Mouse (Mus musculus) G1E (cell line): ENCODE results near the gene Tmem14c. TPM values are rescaled to one million over a fixed set of nuclear protein-coding genes. Genes with fewer than 3 reads are reported as not detected.

Experiments
- ATAC-seq: 2 replicates; pipeline ENCODE4 v1.8.0; 2016; ENCODE audit warnings: mild to moderate bottlenecking; ENCODE audit not compliant: insufficient number of reproducible peaks, poor library complexity, low FRiP score, severe bottlenecking; ENCODE audit errors: extremely low read depth
- DNase-seq: peaks from one replicate; pipeline ENCODE4 v3.0.0; 2012; ENCODE audit warnings: low spot score
- H3K27me3 ChIP-seq: 2 replicates; pipeline ENCODE4 v1.6.1; 2012; ENCODE audit warnings: mild to moderate bottlenecking, low read length, inconsistent platforms; ENCODE audit not compliant: insufficient read depth
- H3K36me3 ChIP-seq: replicated peaks from 2 replicates; pipeline ENCODE3; 2012; ENCODE audit warnings: mild to moderate bottlenecking, inconsistent platforms
- H3K4me1 ChIP-seq: 2 replicates; pipeline ENCODE4 v1.6.1; 2012; ENCODE audit warnings: low read depth, low read length, inconsistent platforms, mixed read lengths; ENCODE audit not compliant: insufficient read depth
- H3K4me3 ChIP-seq: 2 replicates; pipeline ENCODE4 v1.5.1; 2012; ENCODE audit warnings: low read depth, mild to moderate bottlenecking, inconsistent platforms, low read length, moderate library complexity, mixed read lengths
- H3K9me3 ChIP-seq: replicated peaks from 2 replicates; pipeline ENCODE4 v1.6.1; 2012; ENCODE audit warnings: inconsistent platforms
- CTCF ChIP-seq: IDR thresholded peaks from 2 replicates; pipeline ENCODE4 v1.5.1; 2012; ENCODE audit warnings: low read depth, low read length, inconsistent platforms, mixed read lengths
- GATA1 ChIP-seq: IDR thresholded peaks from 2 replicates; pipeline ENCODE4 v1.6.1; 2012; ENCODE audit warnings: borderline replicate concordance, low read length, inconsistent platforms, mixed read lengths
- GATA2 ChIP-seq: IDR thresholded peaks from 2 replicates; pipeline ENCODE4 v1.6.1; 2012; ENCODE audit warnings: low read depth, low read length, inconsistent platforms, borderline replicate concordance
- POLR2AphosphoS5 ChIP-seq: IDR thresholded peaks from 2 replicates; pipeline ENCODE4 v1.6.1; 2012; ENCODE audit warnings: low read depth, low read length, inconsistent platforms; ENCODE audit not compliant: insufficient replicate concordance
- TAL1 ChIP-seq: conservative IDR thresholded peaks from 2 replicates; pipeline ENCODE4 v1.6.1; 2012; ENCODE audit warnings: low read depth, low read length, inconsistent platforms, mixed read lengths
- polyA plus RNA-seq: library from polyadenylated mRNA; stranded (reverse); fragments of >175 nt; gene quantifications from 2 replicates; pipeline ENCODE4 v1.2.3, GENCODE M21; 2012
- total RNA-seq, 2 experiments: library from RNA; stranded (forward) in 1 of 2; stranded (reverse) in 1 of 2; fragments of 200-1000 nt in 1 of 2; fragments of >200 nt in 1 of 2; fragmentation: Nextera tagmentation in 1 of 2; gene quantifications; 2 replicates each; pipeline ENCODE4 v1.2.3; 2014 to 2017

Gene Tmem14c
- total and polyA plus RNA-seq, 3 experiments = 37.2 to 152 (median 113) TPM

DNA sequence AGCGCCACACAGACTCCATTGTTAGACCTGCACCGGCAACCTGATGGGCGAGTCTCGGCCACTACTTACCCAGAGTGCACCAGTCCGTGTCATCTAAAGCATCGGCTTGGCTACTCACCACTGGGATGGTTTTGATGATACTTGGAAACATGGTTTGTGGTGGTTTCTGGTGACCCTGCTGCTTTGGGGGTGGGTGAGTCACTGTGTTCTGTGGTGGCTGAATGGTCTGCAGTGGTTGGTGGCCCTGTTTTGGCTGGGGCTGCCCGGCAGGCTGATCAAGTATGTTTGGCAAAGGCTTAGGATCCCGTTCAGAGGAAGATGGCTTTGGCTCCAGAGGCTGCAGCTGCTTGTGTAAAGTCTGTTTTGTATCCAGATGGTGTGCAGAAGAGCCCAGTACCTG, 29.8 kb downstream of the Tmem14c start:
- no peaks in the 10 kb centered on the region for H3K4me1 ChIP-seq
- H3K9me3 ChIP-seq = no peaks in the 10 kb centered on the region
- DNase-seq (no peak), ATAC-seq (no peak)
- H3K4me3 ChIP-seq = no peak overlapping the region
- H3K36me3 ChIP-seq = no peaks in the 10 kb centered on the region
- H3K27me3 ChIP-seq = peaks cover 39% of the 10 kb centered on the region
- TF ChIP-seq TAL1 (no peak), GATA1 (no peak), CTCF (no peak), GATA2 (no peak), POLR2AphosphoS5 (no peak)

DNA sequence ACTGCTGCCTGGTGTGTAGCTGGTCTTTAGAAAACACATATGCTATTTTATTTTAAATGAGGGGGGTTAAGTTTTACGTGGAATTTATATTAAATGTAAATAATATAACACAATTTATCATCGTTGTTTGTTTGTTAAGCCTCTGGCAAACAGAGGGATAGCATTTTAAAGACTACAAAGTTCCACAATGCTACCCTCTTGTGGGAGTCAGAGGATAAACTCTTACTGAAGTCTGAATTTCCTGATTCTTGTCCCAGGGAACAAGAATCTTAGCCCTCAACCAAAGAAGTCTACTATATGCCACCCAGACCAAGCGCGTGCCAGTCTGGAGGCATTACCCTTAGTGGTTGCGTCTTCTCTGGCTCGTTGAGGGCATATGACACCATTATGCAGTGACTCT, 31.2 kb downstream of the Tmem14c start:
- ATAC-seq (no peak), DNase-seq (no peak)
- Histone ChIP-seq H3K27me3 (peaks cover 34% of the 10 kb centered on the region), H3K4me1 (no peaks in the 10 kb centered on the region), H3K36me3 (no peaks in the 10 kb centered on the region), H3K4me3 (no peak overlapping the region), H3K9me3 (no peaks in the 10 kb centered on the region)
- TF ChIP-seq GATA1 = no peak
- no peak for TF ChIP-seq TAL1
- TF ChIP-seq GATA2 = no peak
- no peak for TF ChIP-seq CTCF
- TF ChIP-seq POLR2AphosphoS5 = no peak

DNA sequence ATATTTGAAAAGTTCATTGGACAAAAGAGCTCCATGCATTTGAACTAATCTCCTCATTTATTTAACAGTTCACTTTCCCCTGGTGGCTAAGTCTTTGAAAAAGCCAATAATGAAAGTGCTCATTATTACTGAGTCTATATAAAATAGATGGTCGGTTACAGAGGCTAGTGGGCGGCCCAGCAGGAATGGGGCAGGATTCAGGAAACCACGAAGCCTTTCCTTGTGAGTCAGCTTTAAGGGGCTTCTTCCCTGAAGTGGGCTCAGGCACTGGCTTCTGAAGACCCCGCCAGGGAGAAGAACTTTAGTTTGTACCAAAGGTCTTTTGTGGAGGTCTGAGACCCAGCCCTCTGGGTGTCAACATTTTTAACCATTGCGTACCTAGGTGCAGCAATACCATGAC, 35.9 kb downstream of the Tmem14c start:
- ATAC-seq (no peak), DNase-seq (no peak)
- H3K4me1 ChIP-seq = no peaks in the 10 kb centered on the region; the same call in 1 of the 2 replicates
- H3K27me3 ChIP-seq = peaks cover 30% of the 10 kb centered on the region
- H3K9me3 ChIP-seq = no peaks in the 10 kb centered on the region
- no peaks in the 10 kb centered on the region for H3K36me3 ChIP-seq
- H3K4me3 ChIP-seq = no peak overlapping the region
- TF ChIP-seq GATA1 = no peak
- no peak for TF ChIP-seq CTCF
- TF ChIP-seq TAL1 = no peak
- TF ChIP-seq GATA2 = no peak
- TF ChIP-seq POLR2AphosphoS5 = no peak

DNA sequence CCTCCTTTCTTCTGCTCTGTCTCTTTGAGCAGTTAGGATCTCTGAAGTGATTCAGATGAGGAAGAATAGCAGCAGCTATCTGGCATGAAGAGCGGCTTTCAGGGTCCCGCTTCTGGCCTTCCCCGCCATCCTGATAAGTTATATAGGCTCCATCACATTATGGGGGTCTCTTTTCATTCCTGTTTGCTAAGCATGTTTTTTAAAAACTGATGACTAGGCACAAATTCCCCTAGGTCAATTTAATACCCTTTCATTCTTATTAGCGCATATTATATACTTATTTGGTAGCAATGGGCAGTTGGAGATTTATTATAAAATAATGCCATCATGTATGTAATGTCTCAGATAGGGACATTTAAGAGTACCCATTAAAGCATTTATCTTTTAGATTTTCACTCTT, 51.5 kb downstream of the Tmem14c start:
- DNase-seq (no peak), ATAC-seq (no peak)
- H3K36me3 ChIP-seq = no peaks in the 10 kb centered on the region
- no peaks in the 10 kb centered on the region for H3K9me3 ChIP-seq
- TF ChIP-seq GATA2 = no peak
- no peak for TF ChIP-seq TAL1
- TF ChIP-seq POLR2AphosphoS5 = no peak
- no peak for TF ChIP-seq CTCF
- TF ChIP-seq GATA1 = no peak
- H3K4me1 ChIP-seq = no peaks in the 10 kb centered on the region
- no peak overlapping the region for H3K4me3 ChIP-seq
- H3K27me3 ChIP-seq = no peaks in the 10 kb centered on the region

DNA sequence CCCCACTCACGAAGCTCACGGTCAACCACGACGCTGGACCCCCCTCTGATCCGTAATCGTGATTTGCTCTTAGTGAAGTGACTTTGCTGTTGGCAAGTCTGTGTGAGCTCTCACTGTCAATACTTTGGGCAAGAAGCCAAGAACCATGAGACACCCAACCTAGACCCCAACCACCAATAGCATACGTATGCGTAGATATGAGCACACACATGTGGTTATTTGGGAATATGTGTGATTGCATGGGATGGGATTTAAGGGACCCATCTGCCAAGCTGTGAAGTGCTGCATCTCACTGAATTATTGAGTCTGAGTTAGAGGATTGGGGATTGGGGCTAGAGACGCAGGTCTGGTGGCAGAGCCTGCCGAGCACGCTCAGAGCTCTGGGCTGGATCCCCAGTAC, 55.5 kb downstream of the Tmem14c start:
- Histone ChIP-seq H3K4me3 (no peak overlapping the region), H3K4me1 (no peaks in the 10 kb centered on the region), H3K36me3 (no peaks in the 10 kb centered on the region), H3K9me3 (no peaks in the 10 kb centered on the region), H3K27me3 (peaks cover 12% of the 10 kb centered on the region; the same call in 1 of the 2 replicates)
- no peak for ATAC-seq
- DNase-seq = no peak
- no peak for TF ChIP-seq TAL1
- TF ChIP-seq CTCF = no peak
- no peak for TF ChIP-seq GATA2
- TF ChIP-seq GATA1 = no peak
- TF ChIP-seq POLR2AphosphoS5 = no peak

Other genes starting within 250 kb of the Tmem14c start
- not detected in 2 replicates for gene Gcnt2, start 156.5 kb upstream of the Tmem14c start, total RNA-seq (2014; fragmentation: Nextera tagmentation)
- gene Gcnt2, start 156.5 kb upstream of the Tmem14c start, total RNA-seq (2017) = 0.29 and 0.71 TPM in 2 replicates
- not detected in 2 replicates for gene Gcnt2, start 156.5 kb upstream of the Tmem14c start, polyA plus RNA-seq
- 41.6 and 43.9 TPM in 2 replicates for gene Pak1ip1, start 15.3 kb upstream of the Tmem14c start, total RNA-seq (2014; fragmentation: Nextera tagmentation)
- gene Pak1ip1, start 15.3 kb upstream of the Tmem14c start, total RNA-seq (2017) = 100.0 and 101 TPM in 2 replicates
- gene Pak1ip1, start 15.3 kb upstream of the Tmem14c start, polyA plus RNA-seq = 25.9 and 28.6 TPM in 2 replicates
- gene Mak, start 63.4 kb downstream of the Tmem14c start, total RNA-seq (2014; fragmentation: Nextera tagmentation) = not detected in 2 replicates
- 0.05 and 0.06 TPM in 2 replicates for gene Mak, start 63.4 kb downstream of the Tmem14c start, total RNA-seq (2017)
- not detected in 2 replicates for gene Mak, start 63.4 kb downstream of the Tmem14c start, polyA plus RNA-seq
- gene Gcm2, start 94.7 kb downstream of the Tmem14c start, total RNA-seq (2014; fragmentation: Nextera tagmentation) = not detected in 2 replicates
- gene Gcm2, start 94.7 kb downstream of the Tmem14c start, total RNA-seq (2017) = not detected in 2 replicates
- not detected in 2 replicates for gene Gcm2, start 94.7 kb downstream of the Tmem14c start, polyA plus RNA-seq
- not detected in 2 replicates for gene Sycp2l, start 98.0 kb downstream of the Tmem14c start, total RNA-seq (2014; fragmentation: Nextera tagmentation)
- gene Sycp2l, start 98.0 kb downstream of the Tmem14c start, total RNA-seq (2017) = not detected in 2 replicates
- gene Sycp2l, start 98.0 kb downstream of the Tmem14c start, polyA plus RNA-seq = not detected in 2 replicates
- gene Elovl2, start 204.1 kb downstream of the Tmem14c start, total RNA-seq (2014; fragmentation: Nextera tagmentation) = not detected in 2 replicates
- gene Elovl2, start 204.1 kb downstream of the Tmem14c start, total RNA-seq (2017) = 0.05 TPM in 1 of 2 replicates, not detected in the other
- not detected in 2 replicates for gene Elovl2, start 204.1 kb downstream of the Tmem14c start, polyA plus RNA-seq
- gene Smim13, start 233.6 kb downstream of the Tmem14c start, total RNA-seq (2014; fragmentation: Nextera tagmentation) = 18.6 and 22.4 TPM in 2 replicates
- gene Smim13, start 233.6 kb downstream of the Tmem14c start, total RNA-seq (2017) = 12.6 and 14.4 TPM in 2 replicates
- gene Smim13, start 233.6 kb downstream of the Tmem14c start, polyA plus RNA-seq = 2.4 and 2.6 TPM in 2 replicates